Mouse (Mus musculus) left cerebral cortex, adult 18-20 months (tissue): ENCODE data around the gene Olfr491. TPM values are rescaled to one million over a fixed set of nuclear protein-coding genes. Genes with fewer than 3 reads are reported as not detected.

Source experiments
- DNase-seq, 2 experiments: peaks; one replicate each; pipeline ENCODE4 v3.0.0; 2021 to 2022; ENCODE audit warnings: low spot score in 2 of 2, mixed read lengths in 1 of 2
- long read RNA-seq, 2 experiments: library from polyadenylated mRNA; stranded (forward); transcript quantifications; one replicate each; pipeline ENCODE4 v2.0.0; 2021
- total RNA-seq, 2 experiments: library from RNA; stranded (reverse); gene quantifications; 2 replicates each; pipeline ENCODE4 v1.2.3; 2021

The Olfr491 gene
- not detected for total RNA-seq
- long read RNA-seq, experiment 1: 0 reads
- long read RNA-seq, experiment 2: 0 reads

GRCm38 (mm10) chr7:108313151-108313550 lies at the start of gene Olfr491:
Gene Olfr491 (plus strand): TSS chr7:108313451.
- DNase-seq: no peak

- no peak for DNase-seq
Observed at GRCm38 (mm10) chr7:108288834-108289233, 24.4 kb upstream of the Olfr491 start, which contains the start of gene Olfr490. Gene Olfr490 (minus strand): TSS chr7:108288934.

DNA sequence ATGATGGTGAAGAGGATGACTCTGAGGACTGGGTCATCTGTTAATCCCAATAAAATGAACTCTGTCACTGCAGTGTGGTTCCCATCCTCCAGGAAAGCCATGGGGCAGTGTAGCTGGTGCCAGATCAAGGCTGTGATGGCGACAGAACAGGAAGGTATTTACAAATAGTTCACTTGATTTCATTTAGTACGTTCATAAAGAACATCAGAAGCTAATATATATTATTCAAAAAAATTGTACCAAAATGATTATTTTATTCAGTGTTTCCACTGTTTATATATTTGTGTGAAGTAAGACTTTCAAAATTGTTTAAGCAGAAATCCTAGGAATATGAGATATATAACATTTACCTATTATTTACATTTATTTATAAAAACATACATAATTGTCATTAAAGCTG lies 10.3 kb downstream of the Olfr491 start, which contains the start of gene Olfr492:
Olfr492 (minus strand) TSS at position 101 of the 400 bp plus-strand sequence.
- no peak for DNase-seq

- no peak for DNase-seq
Observed at GRCm38 (mm10) chr7:108346879-108347278, 33.6 kb downstream of the Olfr491 start, which contains the start of gene Olfr493. Gene Olfr493 (minus strand): TSS chr7:108346979.

DNA sequence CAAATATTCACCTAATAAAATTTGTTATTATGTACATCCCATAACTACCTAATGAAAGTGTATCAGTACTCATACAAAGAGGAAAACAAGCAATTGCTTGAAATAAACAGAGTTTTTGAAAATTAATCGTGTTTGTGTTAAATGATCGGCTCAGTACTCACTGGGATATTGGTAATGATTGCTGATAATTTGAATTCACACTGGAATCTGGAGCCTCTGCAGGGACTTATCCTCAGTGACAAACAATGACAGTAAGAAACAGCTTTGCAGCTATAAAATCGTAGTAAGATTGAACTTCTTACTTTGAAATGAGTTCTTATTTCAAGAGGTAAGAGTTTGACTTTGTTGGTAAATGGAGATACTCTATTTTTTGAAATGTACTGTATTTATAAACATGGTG lies 51.8 kb downstream of the Olfr491 start, which contains the start of gene Olfr494:
Olfr494 (plus strand) TSS at position 301 of the 400 bp plus-strand sequence.
- DNase-seq: no peak

Other genes with a start within 250 kb of the Olfr491 start
- not detected for gene Olfr480, start 246.1 kb upstream of the Olfr491 start, total RNA-seq
- not detected for gene Olfr481, start 233.6 kb upstream of the Olfr491 start, total RNA-seq
- gene Olfr482, start 215.9 kb upstream of the Olfr491 start, total RNA-seq: 1 to 10 TPM; 2.4 to 2.6 TPM
- gene Olfr483, start 212.6 kb upstream of the Olfr491 start, total RNA-seq: not detected
- gene Olfr484, start 186.0 kb upstream of the Olfr491 start, total RNA-seq: not detected
- gene Olfr485, start 153.6 kb upstream of the Olfr491 start, total RNA-seq: not detected
- gene Olfr486, start 140.7 kb upstream of the Olfr491 start, total RNA-seq: not detected
- gene Olfr487, start 98.8 kb upstream of the Olfr491 start, total RNA-seq: not detected
- gene Olfr488, start 55.1 kb upstream of the Olfr491 start, total RNA-seq: not detected
- not detected for gene Olfr490, start 24.5 kb upstream of the Olfr491 start, total RNA-seq
- not detected for gene Olfr492, start 10.2 kb downstream of the Olfr491 start, total RNA-seq
- not detected for gene Olfr493, start 33.5 kb downstream of the Olfr491 start, total RNA-seq
- not detected for gene Olfr494, start 51.9 kb downstream of the Olfr491 start, total RNA-seq
- gene Olfr495, start 79.7 kb downstream of the Olfr491 start, total RNA-seq: not detected
- gene Olfr497, start 107.0 kb downstream of the Olfr491 start, total RNA-seq: not detected
- gene Olfr498, start 151.9 kb downstream of the Olfr491 start, total RNA-seq: not detected
- gene Olfr502, start 211.6 kb downstream of the Olfr491 start, total RNA-seq: not detected
- not detected for gene Olfr503, start 231.1 kb downstream of the Olfr491 start, total RNA-seq